Mouse (Mus musculus): ENCODE data around the gene Suz12. TPM values are rescaled to one million over a fixed set of nuclear protein-coding genes. Genes with fewer than 3 reads are reported as not detected.
"Not testable (repeated sequence)": the region's sequence is repeated elsewhere in the genome, so short reads cannot be mapped to it uniquely, and the experiment has no call there.

Gene Suz12
- 10 to 100 TPM; 23.8 to 27.8 TPM for total RNA-seq (2021)

- peak; percentile 91 for DNase-seq
- intact Hi-C loops (cut with DNase I), result loop anchor here (2.0 kb wide), 1 partner anchor 30 kb away; the partner anchor contains the start of gene Utp6
Observed at GRCm38 (mm10) chr11:79992592-79993355, at the start of gene Suz12. TSS of gene Suz12 (plus strand) at chr11:79993106.

GRCm38 (mm10) chr11:79943136-79943535 is 49.8 kb upstream of the Suz12 start:
- DNase-seq, result no peak
- intact Hi-C loops (cut with DNase I), result no loop called here

GRCm38 (mm10) chr11:79943601-79944000 is 49.3 kb upstream of the Suz12 start:
- intact Hi-C loops (cut with DNase I), result no loop called here
- no peak for DNase-seq

GRCm38 (mm10) chr11:79947265-79947664 is 45.6 kb upstream of the Suz12 start:
- intact Hi-C loops (cut with DNase I), result no loop called here
- no peak for DNase-seq

- intact Hi-C loops (cut with DNase I), result loop anchor here (2.0 kb wide), 2 partner anchors 31 to 261 kb away; partner anchors contain the start of gene Suz12
Observed at GRCm38 (mm10) chr11:79961346-79962124, 31.4 kb upstream of the Suz12 start.

GRCm38 (mm10) chr11:79962125-79962876 is 30.6 kb upstream of the Suz12 start, which contains the start of gene Utp6:
TSS of gene Utp6 (minus strand) at chr11:79962390.
- DNase-seq, result peak; percentile 99 to 100
- intact Hi-C loops (cut with DNase I), result loop anchor here (2.0 kb wide), 2 partner anchors 30 to 262 kb away; partner anchors contain the start of gene Suz12

More at GRCm38 (mm10) chr11:79961346-79962124, 31.4 kb upstream of the Suz12 start:
- DNase-seq, result no peak

- DNase-seq, result no peak
- intact Hi-C loops (cut with DNase I), result loop anchor here (2.0 kb wide), 2 partner anchors 30 to 262 kb away; partner anchors contain the start of gene Suz12
Observed at GRCm38 (mm10) chr11:79962877-79963183, 30.1 kb upstream of the Suz12 start.

GRCm38 (mm10) chr11:79963212-79963974 is 29.5 kb upstream of the Suz12 start:
- DNase-seq, result no peak
- intact Hi-C loops (cut with DNase I), result loop anchor here (2.0 kb wide), 2 partner anchors 29 to 263 kb away; partner anchors contain the start of gene Suz12

GRCm38 (mm10) chr11:79965896-79966295 is 27.0 kb upstream of the Suz12 start:
- intact Hi-C loops (cut with DNase I), result no loop called here
- peak; percentile 13 to 32 for DNase-seq

GRCm38 (mm10) chr11:79967752-79968151 is 25.2 kb upstream of the Suz12 start:
- intact Hi-C loops (cut with DNase I), result no loop called here
- DNase-seq, result no peak

GRCm38 (mm10) chr11:79973133-79973532 is 19.8 kb upstream of the Suz12 start:
- intact Hi-C loops (cut with DNase I), result no loop called here
- no peak for DNase-seq

GRCm38 (mm10) chr11:79973626-79974476 is 19.1 kb upstream of the Suz12 start:
- DNase-seq, result peak; percentile 14 to 15
- intact Hi-C loops (cut with DNase I), result no loop called here

GRCm38 (mm10) chr11:79975377-79975776 is 17.5 kb upstream of the Suz12 start:
- DNase-seq, result no peak
- intact Hi-C loops (cut with DNase I), result no loop called here

- no peak for DNase-seq
- intact Hi-C loops (cut with DNase I), result no loop called here
Observed at GRCm38 (mm10) chr11:79976222-79976621, 16.7 kb upstream of the Suz12 start.

GRCm38 (mm10) chr11:79976645-79977044 is 16.3 kb upstream of the Suz12 start:
- intact Hi-C loops (cut with DNase I); DNase-seq: not testable (repeated sequence)

- intact Hi-C loops (cut with DNase I); DNase-seq: not testable (repeated sequence)
Observed at GRCm38 (mm10) chr11:79977061-79977460, 15.8 kb upstream of the Suz12 start.

GRCm38 (mm10) chr11:79977747-79978146 is 15.2 kb upstream of the Suz12 start:
- intact Hi-C loops (cut with DNase I); DNase-seq: not testable (repeated sequence)

- intact Hi-C loops (cut with DNase I), result no loop called here
- DNase-seq, result no peak
Observed at GRCm38 (mm10) chr11:79986886-79987285, 6.0 kb upstream of the Suz12 start.

- intact Hi-C loops (cut with DNase I), result no loop called here
- no peak for DNase-seq
Observed at GRCm38 (mm10) chr11:79987896-79988295, 5.0 kb upstream of the Suz12 start.
